Mouse (Mus musculus): ENCODE results near the gene Sema4g. TPM values are rescaled to one million over a fixed set of nuclear protein-coding genes. Genes with fewer than 3 reads are reported as not detected.
A peak's percentile ranks its signal among the peaks of the same experiment; 100 is the strongest.

Gene Sema4g
- total RNA-seq, 2 experiments from 2014 or later: not detected

DNA sequence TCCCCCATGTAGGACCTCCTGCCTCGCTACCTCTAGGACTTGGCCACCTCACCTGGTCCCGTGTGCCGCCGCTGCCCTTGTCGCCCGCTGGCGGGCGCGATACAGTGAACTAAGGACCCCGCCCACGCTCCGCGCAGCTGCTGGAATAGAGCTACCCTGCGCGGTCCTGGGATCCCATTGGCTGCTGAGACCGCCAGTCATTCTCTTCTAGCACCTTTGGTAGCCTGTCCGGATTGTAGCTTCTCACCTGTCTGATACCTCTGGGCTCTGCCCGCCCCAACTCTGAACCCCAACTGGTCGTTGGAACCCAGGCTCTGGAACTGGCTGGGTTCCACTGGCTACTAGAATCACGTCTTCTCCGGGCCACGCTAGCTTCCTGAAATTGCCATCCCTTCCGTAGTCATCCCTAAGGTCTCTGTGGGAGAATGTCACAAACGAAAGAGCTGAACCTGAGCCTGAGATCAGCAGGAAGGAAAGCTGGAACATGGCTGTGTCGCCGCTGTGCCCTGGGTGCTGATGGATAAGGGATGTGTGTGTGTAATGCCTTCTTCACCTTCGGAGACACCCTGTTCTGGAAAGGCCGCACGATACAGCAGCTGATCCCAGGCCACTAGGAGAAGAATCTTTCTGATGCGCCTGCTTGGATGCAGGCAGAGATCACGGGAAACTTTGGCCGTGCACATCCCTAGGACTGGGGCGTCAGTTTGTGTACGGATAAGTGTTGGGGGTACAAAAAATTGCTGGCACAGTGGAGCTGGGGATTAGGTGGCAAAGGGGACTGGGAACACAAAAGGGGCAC lies 57.8 kb downstream of the Sema4g start:
- ATAC-seq (replicated peaks; ENCODE audit: poor library complexity, severe bottlenecking): no peak

DNA sequence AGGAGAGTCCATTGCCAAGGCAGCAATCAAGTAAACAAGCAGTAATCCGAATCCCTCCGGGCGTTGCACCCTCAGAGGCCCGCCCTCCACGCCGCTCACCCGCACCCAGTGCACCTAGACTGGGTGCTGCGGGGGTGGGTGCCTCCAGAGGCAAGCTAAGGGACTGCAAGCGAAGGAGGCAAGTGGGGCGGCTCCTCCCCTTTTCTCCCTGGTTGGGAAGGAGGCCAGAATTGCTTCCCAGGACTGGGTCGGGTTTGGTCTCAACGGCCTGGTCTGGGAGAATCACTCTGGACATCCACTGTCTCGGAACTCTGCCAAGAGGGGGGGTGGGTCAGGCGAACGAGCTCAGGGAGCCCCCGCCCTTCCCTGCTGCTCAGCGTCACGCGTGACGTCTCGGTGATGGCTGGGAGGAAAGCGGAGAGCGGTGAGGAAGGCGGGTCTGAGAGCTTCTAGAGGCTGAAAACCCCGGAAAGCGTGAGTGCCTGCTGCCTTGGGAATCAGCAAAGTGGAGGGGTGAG lies 58.6 kb downstream of the Sema4g start, which contains the start of gene Sfxn3:
TSS of gene Sfxn3 (plus strand) at position 87 of the 518 bp plus-strand sequence.
- peak; percentile 80 for ATAC-seq (replicated peaks; ENCODE audit: poor library complexity, severe bottlenecking)

DNA sequence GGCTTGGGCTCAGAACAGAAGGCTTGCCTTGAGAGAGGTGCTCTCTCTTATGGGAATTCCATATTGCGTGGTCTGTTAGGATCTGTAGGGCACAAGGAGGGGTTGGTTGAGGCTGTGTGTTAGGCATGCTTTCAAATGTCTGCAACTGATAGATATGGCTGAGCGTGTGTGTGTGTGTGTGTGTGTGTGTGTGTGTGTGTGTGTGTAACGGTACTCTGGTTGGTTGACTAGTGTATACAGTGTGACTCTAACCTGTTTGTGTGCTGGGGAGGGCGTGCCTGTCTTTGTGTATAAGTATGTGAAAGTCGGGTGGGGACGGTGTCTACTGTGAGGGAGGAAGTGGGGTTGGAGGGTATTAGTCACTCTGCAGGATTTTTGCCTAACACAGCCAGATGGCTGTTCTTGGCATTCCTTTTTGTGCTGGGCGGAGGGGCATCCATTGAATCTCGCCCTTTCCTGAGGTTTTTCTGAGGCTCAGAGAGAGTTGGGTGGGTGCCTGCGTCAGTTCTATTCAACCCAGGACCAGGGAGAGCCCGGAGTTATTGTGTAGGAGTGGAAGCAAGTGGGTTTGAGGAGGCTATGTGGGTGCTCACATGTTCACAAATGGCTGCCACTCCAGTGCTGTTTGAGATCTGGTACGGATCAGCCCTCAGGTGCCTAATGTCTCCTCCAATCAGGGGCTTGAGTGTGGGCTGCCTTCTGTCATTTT lies 59.2 kb downstream of the Sema4g start:
- ATAC-seq (replicated peaks; ENCODE audit: poor library complexity, severe bottlenecking): peak; percentile 71

DNA sequence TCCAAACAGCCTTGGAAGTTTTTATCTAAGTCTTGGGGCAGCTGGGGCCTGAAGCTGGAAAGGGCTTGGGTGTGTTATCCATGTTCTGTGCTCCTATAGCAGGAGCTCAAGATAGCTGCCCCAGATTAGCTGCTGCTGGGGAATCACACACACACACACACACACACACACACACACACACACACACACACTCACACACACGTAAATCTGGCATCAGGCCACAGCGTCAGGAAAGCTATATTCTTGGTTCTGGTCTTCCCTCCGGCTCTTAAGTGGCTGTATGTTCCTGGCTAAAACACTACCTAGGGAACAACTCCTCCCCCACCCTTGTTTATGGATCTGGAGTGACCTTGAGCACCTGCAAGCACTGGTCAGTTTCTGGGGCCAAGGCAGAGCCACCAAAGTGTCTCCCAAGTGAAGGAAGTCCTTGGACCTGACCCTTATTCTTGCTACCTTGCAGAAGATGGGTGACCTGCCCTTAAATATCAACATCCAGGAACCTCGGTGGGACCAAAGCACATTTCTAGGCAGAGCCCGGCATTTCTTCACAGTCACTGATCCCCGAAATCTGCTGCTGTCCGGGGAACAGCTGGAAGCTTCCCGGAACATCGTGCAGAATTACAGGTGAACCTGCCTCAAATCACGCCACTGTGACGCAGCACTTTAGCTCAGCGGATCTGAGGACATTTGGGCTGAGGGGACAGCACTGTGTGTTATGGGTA lies 59.9 kb downstream of the Sema4g start:
- ATAC-seq (replicated peaks; ENCODE audit: poor library complexity, severe bottlenecking): no peak

DNA sequence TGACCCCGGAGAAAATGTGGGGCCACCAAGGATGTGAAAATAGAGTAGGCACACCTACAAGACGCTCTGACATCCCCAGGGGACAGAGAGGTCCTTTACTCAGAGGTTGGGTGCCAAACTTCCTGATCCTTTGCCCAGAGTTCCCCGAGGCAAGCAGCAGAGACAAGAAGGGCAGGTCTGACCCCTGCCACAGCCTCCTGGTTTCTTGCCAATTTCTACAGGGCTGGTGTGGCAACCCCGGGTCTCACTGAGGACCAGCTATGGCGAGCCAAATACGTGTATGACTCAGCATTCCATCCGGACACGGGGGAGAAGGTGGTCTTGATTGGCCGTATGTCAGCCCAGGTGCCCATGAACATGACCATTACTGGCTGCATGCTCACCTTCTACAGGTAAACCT lies 60.6 kb downstream of the Sema4g start:
- no peak for ATAC-seq (replicated peaks; ENCODE audit: poor library complexity, severe bottlenecking)

Other genes starting within 250 kb of the Sema4g start
- not detected in 2 replicates for gene Pax2, start 233.1 kb upstream of the Sema4g start, total RNA-seq (2014; fragmentation: Nextera tagmentation)
- not detected in 2 replicates for gene Pax2, start 233.1 kb upstream of the Sema4g start, total RNA-seq (2017)
- 29.5 and 33.0 TPM in 2 replicates for gene Slf2, start 58.0 kb upstream of the Sema4g start, total RNA-seq (2014; fragmentation: Nextera tagmentation)
- 38.5 and 39.6 TPM in 2 replicates for gene Slf2, start 58.0 kb upstream of the Sema4g start, total RNA-seq (2017)
- 27.9 and 30.2 TPM in 2 replicates for gene Twnk, start 16.6 kb downstream of the Sema4g start, total RNA-seq (2014; fragmentation: Nextera tagmentation)
- gene Twnk, start 16.6 kb downstream of the Sema4g start, total RNA-seq (2017): 20.1 and 23.0 TPM in 2 replicates
- 41.8 and 53.7 TPM in 2 replicates for gene Mrpl43, start 17.3 kb downstream of the Sema4g start, total RNA-seq (2014; fragmentation: Nextera tagmentation)
- 35.5 and 37.9 TPM in 2 replicates for gene Mrpl43, start 17.3 kb downstream of the Sema4g start, total RNA-seq (2017)
- 4.9 and 7.9 TPM in 2 replicates for gene Lzts2, start 25.3 kb downstream of the Sema4g start, total RNA-seq (2014; fragmentation: Nextera tagmentation)
- 6.9 and 9.9 TPM in 2 replicates for gene Lzts2, start 25.3 kb downstream of the Sema4g start, total RNA-seq (2017)
- 0.24 TPM in 1 of 2 replicates, not detected in the other for gene Pdzd7, start 56.6 kb downstream of the Sema4g start, total RNA-seq (2014; fragmentation: Nextera tagmentation)
- not detected in 2 replicates for gene Pdzd7, start 56.6 kb downstream of the Sema4g start, total RNA-seq (2017)
- gene Sfxn3, start 58.4 kb downstream of the Sema4g start, total RNA-seq (2014; fragmentation: Nextera tagmentation): 10.5 and 21.1 TPM in 2 replicates
- gene Sfxn3, start 58.4 kb downstream of the Sema4g start, total RNA-seq (2017): 3.7 and 5.3 TPM in 2 replicates
- not detected in 2 replicates for gene Kazald1, start 86.1 kb downstream of the Sema4g start, total RNA-seq (2014; fragmentation: Nextera tagmentation)
- 0.69 TPM in 1 of 2 replicates, not detected in the other for gene Kazald1, start 86.1 kb downstream of the Sema4g start, total RNA-seq (2017)
- gene Tlx1, start 161.6 kb downstream of the Sema4g start, total RNA-seq (2014; fragmentation: Nextera tagmentation): not detected in 2 replicates
- not detected in 2 replicates for gene Tlx1, start 161.6 kb downstream of the Sema4g start, total RNA-seq (2017)
- not detected in 2 replicates for gene Lbx1, start 246.7 kb downstream of the Sema4g start, total RNA-seq (2014; fragmentation: Nextera tagmentation)
- gene Lbx1, start 246.7 kb downstream of the Sema4g start, total RNA-seq (2017): not detected in 2 replicates

All from granulocyte monocyte progenitor cell, adult 5-6 weeks (primary cell).